Mouse (Mus musculus): ENCODE data around the gene Olfr435. TPM values are rescaled to one million over a fixed set of nuclear protein-coding genes. Genes with fewer than 3 reads are reported as not detected.

Gene Olfr435
- not detected for polyA plus RNA-seq (2017; shearing (Covaris generic))

DNA sequence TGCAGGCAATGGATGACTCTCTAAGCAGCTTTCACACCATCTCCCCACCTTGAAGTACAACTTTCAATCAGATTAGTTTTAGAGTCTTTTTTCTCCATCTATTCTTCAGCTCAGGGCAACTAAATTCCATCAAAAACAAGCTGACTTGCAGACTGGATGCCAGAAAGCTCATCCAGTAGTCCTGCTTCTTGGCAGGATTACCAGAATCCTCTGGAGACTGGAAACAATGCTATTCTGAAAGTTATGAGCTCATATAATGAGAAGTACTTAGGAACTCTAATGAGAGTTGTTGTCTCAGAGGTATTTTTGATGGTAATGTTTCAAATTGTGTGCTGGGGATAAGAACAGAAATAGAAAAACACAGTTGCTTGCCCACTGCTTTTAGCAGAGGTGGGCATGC lies at the start of gene Olfr435:
Gene Olfr435, plus strand, starts transcription at position 366 of the 400 bp plus-strand sequence.

DNA sequence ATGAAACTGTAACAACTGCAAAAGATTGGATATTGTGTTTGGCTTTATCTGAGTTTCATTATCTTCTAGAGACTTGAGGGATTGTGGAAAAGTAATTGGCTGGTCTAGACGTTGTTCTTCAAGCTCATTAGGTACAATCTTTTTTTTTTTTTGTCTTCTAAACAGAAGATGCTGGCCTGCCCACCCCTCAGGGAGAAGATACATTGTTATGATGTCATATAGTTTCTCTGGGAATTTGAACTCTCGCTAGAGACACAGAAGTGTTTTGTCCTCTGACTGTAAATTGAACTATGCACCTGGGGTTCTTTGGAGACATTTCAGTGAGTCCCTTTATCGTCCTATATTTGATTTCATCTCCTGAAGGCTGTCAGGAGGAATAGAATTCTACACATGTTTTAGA lies 34.0 kb upstream of the Olfr435 start, which contains the start of gene Olfr437:
Gene Olfr437, plus strand, starts transcription at position 301 of the 400 bp plus-strand sequence.

DNA sequence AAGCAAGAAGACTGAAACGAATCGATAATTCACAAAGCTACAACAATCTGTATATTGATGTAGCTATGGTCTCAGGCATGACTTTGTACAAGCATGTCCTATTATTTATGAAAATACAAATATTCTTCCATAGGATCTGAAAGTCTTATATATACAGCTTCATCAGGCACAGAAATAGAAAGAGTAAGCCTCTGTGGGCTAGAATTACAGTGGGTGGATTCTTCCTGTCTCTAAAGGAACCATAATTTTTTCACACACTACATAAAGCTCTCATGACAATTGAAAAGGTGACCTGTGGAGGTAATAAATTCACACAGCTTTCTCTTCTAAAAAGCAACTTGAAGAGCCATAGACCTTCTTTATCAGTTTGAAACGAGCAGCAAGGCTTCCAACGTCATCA lies 25.1 kb upstream of the Olfr435 start, which contains the start of gene Olfr13:
Gene Olfr13, plus strand, starts transcription at position 301 of the 400 bp plus-strand sequence.

DNA sequence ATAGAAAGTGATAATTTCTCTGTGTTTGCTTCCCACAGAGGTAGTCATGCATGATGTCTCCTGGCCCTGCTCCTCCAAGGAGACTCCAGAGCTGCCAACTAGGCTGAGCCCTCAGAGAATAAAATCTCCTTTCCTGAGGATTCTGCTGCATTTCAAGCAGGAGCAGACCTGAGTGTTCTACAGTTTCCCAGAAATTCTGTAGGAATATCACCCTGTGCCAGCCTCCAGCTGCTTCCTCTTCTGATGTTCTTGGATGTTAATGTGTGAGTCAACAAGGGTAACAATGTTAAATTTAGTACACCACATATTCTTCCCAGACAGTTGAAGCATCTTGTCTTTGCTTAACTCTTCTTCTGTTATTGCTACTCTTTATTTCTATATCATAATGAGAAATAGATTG lies 15.9 kb downstream of the Olfr435 start, which contains the start of gene Olfr434:
Gene Olfr434, plus strand, starts transcription at position 149 of the 400 bp plus-strand sequence.

DNA sequence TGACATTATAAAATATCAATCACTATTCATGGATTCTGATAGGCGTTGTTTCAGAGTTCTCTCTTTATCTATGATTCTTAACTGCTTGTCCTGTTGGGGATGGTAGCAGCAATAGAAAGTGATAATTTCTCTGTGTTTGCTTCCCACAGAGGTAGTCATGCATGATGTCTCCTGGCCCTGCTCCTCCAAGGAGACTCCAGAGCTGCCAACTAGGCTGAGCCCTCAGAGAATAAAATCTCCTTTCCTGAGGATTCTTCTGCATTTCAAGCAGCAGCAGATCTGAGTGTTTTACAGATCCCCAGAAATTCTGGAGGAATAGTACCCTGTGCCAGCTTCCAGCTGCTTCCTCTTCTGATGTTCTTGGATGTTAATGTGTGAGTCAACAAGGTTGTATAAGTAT lies 34.3 kb downstream of the Olfr435 start, which contains the start of gene Olfr47:
Gene Olfr47, plus strand, starts transcription at position 275 of the 400 bp plus-strand sequence.

Other genes starting within 250 kb of the Olfr435 start
- gene Olfr444, start 248.1 kb upstream of the Olfr435 start, polyA plus RNA-seq (2017; shearing (Covaris generic)): not detected
- gene Olfr441, start 90.8 kb upstream of the Olfr435 start, polyA plus RNA-seq (2017; shearing (Covaris generic)): not detected
- gene Olfr237-ps1, start 50.6 kb upstream of the Olfr435 start, polyA plus RNA-seq (2017; shearing (Covaris generic)): 0.15 TPM
- not detected for gene Olfr437, start 33.9 kb upstream of the Olfr435 start, polyA plus RNA-seq (2017; shearing (Covaris generic))
- gene Olfr13, start 25.0 kb upstream of the Olfr435 start, polyA plus RNA-seq (2017; shearing (Covaris generic)): not detected
- not detected for gene Olfr434, start 15.9 kb downstream of the Olfr435 start, polyA plus RNA-seq (2017; shearing (Covaris generic))
- gene Olfr47, start 34.4 kb downstream of the Olfr435 start, polyA plus RNA-seq (2017; shearing (Covaris generic)): not detected
- gene Arhgef5, start 68.4 kb downstream of the Olfr435 start, polyA plus RNA-seq (2017; shearing (Covaris generic)): 0.37 TPM
- not detected for gene Nobox, start 112.4 kb downstream of the Olfr435 start, polyA plus RNA-seq (2017; shearing (Covaris generic))